Mouse (Mus musculus): Measurements from ENCODE around the gene Tnnt3. TPM values are rescaled to one million over a fixed set of nuclear protein-coding genes. Genes with fewer than 3 reads are reported as not detected.
A peak's percentile ranks its signal among the peaks of the same experiment; 100 is the strongest.

Tnnt3 gene
- polyA plus RNA-seq, 1 experiment from 2014 or later: 23.5 TPM

DNA sequence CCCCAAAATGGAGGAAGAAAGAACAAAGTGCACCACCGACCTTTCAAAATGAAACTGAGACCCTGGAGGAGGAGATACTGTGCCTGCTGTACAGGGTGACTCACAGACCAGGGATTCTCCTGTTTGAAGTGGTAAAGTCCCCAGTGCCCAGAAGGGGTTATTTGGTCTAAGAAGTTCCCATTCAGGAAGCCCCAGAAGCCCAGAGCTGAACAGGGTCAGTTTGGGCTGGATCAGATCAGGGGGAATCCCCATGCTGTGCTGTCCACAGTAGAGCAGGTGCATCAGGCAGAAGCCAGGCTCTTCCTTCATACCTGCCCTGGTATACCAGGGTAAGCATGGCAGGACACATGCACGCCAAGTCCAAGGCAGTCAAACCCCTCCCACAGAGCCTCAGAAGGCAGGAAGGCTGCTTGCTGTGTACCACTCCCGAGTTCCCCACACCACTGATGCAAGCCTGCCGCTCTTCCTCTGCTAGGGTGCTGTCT, 36.0 kb upstream of the Tnnt3 start:
- WGBS: 80% methylated on average over 4 of the region's 4 CpGs

DNA sequence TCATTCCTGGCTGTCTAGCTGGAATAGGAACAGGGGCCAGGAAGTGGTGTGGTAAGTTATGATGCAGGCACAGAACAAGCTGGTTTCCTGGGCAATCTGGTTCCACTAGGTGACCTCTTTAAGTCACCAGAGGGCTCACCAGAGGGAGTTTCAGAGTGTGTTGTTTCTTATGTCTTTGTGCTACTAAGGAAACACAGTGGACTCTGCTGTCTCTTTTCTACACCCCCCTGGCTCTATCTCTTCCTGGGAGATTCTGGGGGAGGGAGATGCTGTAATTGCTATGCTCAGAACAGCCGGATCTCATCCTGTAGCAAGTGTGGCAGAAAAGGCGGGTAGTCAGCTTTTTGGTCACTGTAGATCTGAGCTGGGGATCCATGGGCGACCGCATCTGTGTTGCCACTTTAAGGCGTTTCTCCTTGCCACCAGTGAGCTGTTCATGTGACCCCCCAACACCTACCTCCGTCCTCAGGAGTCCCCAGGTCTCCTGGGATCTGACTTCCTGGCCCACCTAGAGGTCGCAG, 28.4 kb upstream of the Tnnt3 start:
- ATAC-seq (replicated peaks; ENCODE audit: low FRiP score): 0 out of 2 replicates have a peak, but pooled peaks have one; percentile 2
- H3K9ac ChIP-seq: no peak overlapping the region
- H3K36me3 ChIP-seq: no peaks in the 10 kb centered on the region

More for the DNA sequence above, 36.0 kb upstream of the Tnnt3 start:
- H3K4me2 ChIP-seq: no peak overlapping the region
- H3K4me3 ChIP-seq (replicated peaks): no peak overlapping the region
- ATAC-seq (replicated peaks; ENCODE audit: low FRiP score): no peak
- H3K27me3 ChIP-seq: no peaks in the 10 kb centered on the region
- no peak overlapping the region for H3K27ac ChIP-seq
- H3K4me1 ChIP-seq: peaks cover 14% of the 10 kb centered on the region
- H3K36me3 ChIP-seq: no peaks in the 10 kb centered on the region
- no peak overlapping the region for H3K9ac ChIP-seq
- no peaks in the 10 kb centered on the region for H3K9me3 ChIP-seq (replicated peaks)

GRCm38 (mm10) chr7:142470808-142471413, 27.7 kb upstream of the Tnnt3 start:
- peak; percentile 85 for ATAC-seq (replicated peaks; ENCODE audit: low FRiP score)
- 8% methylated on average over 4 of the region's 4 CpGs for WGBS
- H3K9me3 ChIP-seq (replicated peaks): no peaks in the 10 kb centered on the region
- H3K4me2 ChIP-seq: peak overlapping the region; percentile 63; the same call in 1 of the 2 replicates
- no peak overlapping the region for H3K4me3 ChIP-seq (replicated peaks)
- no peak overlapping the region for H3K9ac ChIP-seq
- no peaks in the 10 kb centered on the region for H3K36me3 ChIP-seq
- peaks cover 64% of the 10 kb centered on the region for H3K4me1 ChIP-seq
- no peaks in the 10 kb centered on the region for H3K27me3 ChIP-seq
- H3K27ac ChIP-seq: peak overlapping the region; percentile 96

More for the DNA sequence above, 28.4 kb upstream of the Tnnt3 start:
- H3K27me3 ChIP-seq: no peaks in the 10 kb centered on the region
- peaks cover 57% of the 10 kb centered on the region for H3K4me1 ChIP-seq
- H3K9me3 ChIP-seq (replicated peaks): no peaks in the 10 kb centered on the region
- WGBS: 51% methylated on average over 7 of the region's 7 CpGs
- no peak overlapping the region for H3K4me2 ChIP-seq
- peak overlapping the region; percentile 96 for H3K27ac ChIP-seq
- H3K4me3 ChIP-seq (replicated peaks): no peak overlapping the region

DNA sequence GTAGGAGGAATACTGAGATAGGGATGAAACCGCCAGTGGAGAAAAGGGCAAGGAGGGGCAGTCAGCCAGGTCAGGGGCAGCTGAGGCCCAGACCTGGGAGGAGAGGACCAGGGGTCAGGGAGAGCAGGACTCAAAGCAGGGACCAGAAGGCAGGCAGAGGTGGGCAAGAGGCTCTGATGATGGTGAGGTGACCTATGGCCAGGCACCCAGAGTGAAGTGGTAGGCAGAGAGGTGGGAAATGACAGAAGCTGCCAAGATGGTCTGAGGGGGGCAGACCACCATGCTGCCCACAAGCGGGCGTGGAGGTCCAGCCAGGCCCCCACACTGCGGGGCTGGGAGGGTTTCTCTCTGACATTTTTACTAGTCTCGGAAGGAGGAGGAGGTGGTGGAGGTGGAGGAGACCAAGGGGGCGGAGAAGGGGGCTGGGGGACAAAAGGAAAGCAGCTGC, 27.2 kb upstream of the Tnnt3 start:
- Histone ChIP-seq H3K27me3 (no peaks in the 10 kb centered on the region), H3K4me2 (peak overlapping the region; percentile 63), H3K9ac (peak overlapping the region; percentile 48), H3K4me3 (replicated peaks) (peak overlapping the region; percentile 41), H3K36me3 (no peaks in the 10 kb centered on the region), H3K27ac (peak overlapping the region; percentile 96), H3K9me3 (replicated peaks) (no peaks in the 10 kb centered on the region), H3K4me1 (peaks cover 69% of the 10 kb centered on the region)
- ATAC-seq (replicated peaks; ENCODE audit: low FRiP score): peak; percentile 55
- WGBS: 26% methylated on average over 6 of the region's 6 CpGs

DNA sequence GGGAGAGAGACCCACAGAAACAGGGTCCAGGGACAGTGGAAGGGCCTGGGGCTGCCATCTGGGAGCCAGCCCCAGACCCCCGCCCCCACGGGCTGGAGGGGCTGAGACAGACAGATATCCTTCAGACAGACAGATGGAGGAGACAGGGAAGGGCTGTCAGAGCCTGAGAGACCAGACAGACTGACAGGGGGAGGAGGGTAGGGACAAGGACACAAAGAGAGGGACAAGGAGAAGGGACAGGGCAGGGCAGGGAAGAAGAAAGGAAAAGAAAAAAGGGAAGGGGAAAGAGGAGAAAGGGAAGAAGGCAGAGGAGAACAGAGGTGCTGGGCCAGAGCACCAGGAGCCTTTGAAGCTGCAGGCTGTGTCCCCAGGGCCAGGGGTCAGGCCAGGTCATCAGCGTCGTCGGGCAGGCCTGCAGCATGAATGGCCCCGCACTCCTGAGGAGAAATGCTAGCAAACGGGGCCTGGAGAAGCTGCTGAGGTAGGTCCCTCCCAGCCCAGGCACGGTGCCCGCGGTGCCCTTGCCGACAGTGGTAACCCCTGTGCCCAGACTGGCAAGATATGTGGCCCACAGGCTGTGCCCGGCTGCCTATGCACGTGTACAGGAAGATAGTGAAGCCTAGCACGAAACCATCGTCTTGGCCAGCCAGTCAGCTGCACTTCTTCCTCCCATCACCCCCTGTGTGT, 26.6 kb upstream of the Tnnt3 start:
- Histone ChIP-seq H3K4me2 (peak overlapping the region; percentile 63), H3K9ac (peak overlapping the region; percentile 48), H3K9me3 (replicated peaks) (no peaks in the 10 kb centered on the region), H3K4me3 (replicated peaks) (peak overlapping the region; percentile 41), H3K4me1 (peaks cover 75% of the 10 kb centered on the region), H3K36me3 (no peaks in the 10 kb centered on the region), H3K27ac (peak overlapping the region; percentile 96), H3K27me3 (no peaks in the 10 kb centered on the region)
- WGBS: 21% methylated on average over 15 of the region's 15 CpGs
- ATAC-seq (replicated peaks; ENCODE audit: low FRiP score): no peak

DNA sequence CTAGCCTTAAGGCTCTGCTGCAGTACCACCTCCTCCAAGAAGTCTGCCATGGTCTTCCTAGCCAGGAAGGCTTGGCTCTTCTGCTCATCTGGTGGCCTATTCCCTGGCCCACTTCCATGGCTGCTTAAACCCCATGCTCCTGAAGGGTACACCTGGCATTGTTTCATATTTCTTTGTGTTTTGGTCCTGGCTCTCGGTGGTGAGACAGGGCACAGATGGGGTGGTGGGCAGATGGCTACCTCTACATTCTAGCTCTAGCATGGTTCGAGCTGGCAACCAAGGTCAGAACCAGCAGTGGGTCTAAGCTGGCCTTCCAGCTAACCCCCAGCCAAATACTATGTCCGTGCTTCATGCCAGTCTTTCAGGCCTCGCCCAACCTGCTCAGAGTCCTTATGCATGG, 25.7 kb upstream of the Tnnt3 start:
- peak overlapping the region; percentile 48 for H3K9ac ChIP-seq
- H3K4me3 ChIP-seq (replicated peaks): peak overlapping the region; percentile 41
- peaks cover 84% of the 10 kb centered on the region for H3K4me1 ChIP-seq
- peaks cover 5% of the 10 kb centered on the region; the same call in 1 of the 2 replicates for H3K36me3 ChIP-seq
- no peaks in the 10 kb centered on the region for H3K27me3 ChIP-seq
- WGBS: 88% methylated on average over 4 of the region's 4 CpGs
- H3K27ac ChIP-seq: peak overlapping the region; percentile 96
- no peak for ATAC-seq (replicated peaks; ENCODE audit: low FRiP score)
- peak overlapping the region; percentile 63 for H3K4me2 ChIP-seq
- H3K9me3 ChIP-seq (replicated peaks): no peaks in the 10 kb centered on the region

- H3K9ac ChIP-seq: peak overlapping the region; percentile 48; the same call in 1 of the 2 replicates
- 92% methylated on average over 2 of the region's 2 CpGs for WGBS
Measured at GRCm38 (mm10) chr7:142473476-142473875, 25.2 kb upstream of the Tnnt3 start.

GRCm38 (mm10) chr7:142474799-142475198, 23.8 kb upstream of the Tnnt3 start:
- no peak for ATAC-seq (replicated peaks; ENCODE audit: low FRiP score)
- peaks cover 97% of the 10 kb centered on the region for H3K4me1 ChIP-seq

More at GRCm38 (mm10) chr7:142473476-142473875, 25.2 kb upstream of the Tnnt3 start:
- peak overlapping the region; percentile 63 for H3K4me2 ChIP-seq
- peaks cover 5% of the 10 kb centered on the region; the same call in 1 of the 2 replicates for H3K36me3 ChIP-seq
- H3K27ac ChIP-seq: peak overlapping the region; percentile 96
- H3K4me1 ChIP-seq: peaks cover 89% of the 10 kb centered on the region
- peak overlapping the region; percentile 41 for H3K4me3 ChIP-seq (replicated peaks)
- no peaks in the 10 kb centered on the region for H3K27me3 ChIP-seq
- no peaks in the 10 kb centered on the region for H3K9me3 ChIP-seq (replicated peaks)
- ATAC-seq (replicated peaks; ENCODE audit: low FRiP score): no peak

GRCm38 (mm10) chr7:142475641-142476040, 23.0 kb upstream of the Tnnt3 start:
- Histone ChIP-seq H3K4me3 (replicated peaks) (peak overlapping the region; percentile 41), H3K36me3 (peaks cover 5% of the 10 kb centered on the region; the same call in 1 of the 2 replicates), H3K9me3 (replicated peaks) (no peaks in the 10 kb centered on the region), H3K4me2 (peak overlapping the region; percentile 63), H3K27ac (peak overlapping the region; percentile 96), H3K9ac (peak overlapping the region; percentile 39; the same call in 1 of the 2 replicates), H3K4me1 (peaks cover 97% of the 10 kb centered on the region), H3K27me3 (no peaks in the 10 kb centered on the region)
- 59% methylated on average over 7 of the region's 7 CpGs for WGBS
- ATAC-seq (replicated peaks; ENCODE audit: low FRiP score): no peak

More at GRCm38 (mm10) chr7:142474799-142475198, 23.8 kb upstream of the Tnnt3 start:
- H3K27me3 ChIP-seq: no peaks in the 10 kb centered on the region
- H3K4me3 ChIP-seq (replicated peaks): peak overlapping the region; percentile 41
- H3K9me3 ChIP-seq (replicated peaks): no peaks in the 10 kb centered on the region
- peak overlapping the region; percentile 96 for H3K27ac ChIP-seq
- H3K9ac ChIP-seq: peak overlapping the region; percentile 39
- H3K4me2 ChIP-seq: peak overlapping the region; percentile 63
- 59% methylated on average over 14 of the region's 14 CpGs for WGBS
- peaks cover 5% of the 10 kb centered on the region; the same call in 1 of the 2 replicates for H3K36me3 ChIP-seq

DNA sequence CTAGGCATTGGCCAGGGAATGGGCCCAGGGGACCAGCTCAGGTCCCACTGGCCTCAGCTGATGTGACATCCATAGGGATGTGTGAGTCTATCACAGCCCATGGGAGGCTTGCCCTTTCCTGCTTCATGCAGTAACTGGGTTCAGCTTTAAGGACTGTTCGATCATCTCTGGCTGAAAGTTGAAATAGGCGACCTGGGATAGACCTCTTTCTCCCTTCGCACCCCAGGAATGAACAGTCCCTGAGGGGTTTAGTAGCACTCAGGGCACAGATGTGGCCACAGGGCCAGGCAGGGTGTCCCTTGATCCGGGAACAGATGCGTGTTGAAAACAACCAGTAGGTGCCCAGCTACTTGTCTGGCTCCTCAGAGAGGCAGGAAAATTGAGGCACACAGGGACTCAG, 22.4 kb upstream of the Tnnt3 start:
- H3K27me3 ChIP-seq: no peaks in the 10 kb centered on the region
- peaks cover 97% of the 10 kb centered on the region for H3K4me1 ChIP-seq
- WGBS: 83% methylated on average over 5 of the region's 5 CpGs
- ATAC-seq (replicated peaks; ENCODE audit: low FRiP score): no peak
- peak overlapping the region; percentile 63 for H3K4me2 ChIP-seq
- H3K9me3 ChIP-seq (replicated peaks): no peaks in the 10 kb centered on the region
- H3K27ac ChIP-seq: peak overlapping the region; percentile 96
- peak overlapping the region; percentile 39 for H3K9ac ChIP-seq
- peak overlapping the region; percentile 41 for H3K4me3 ChIP-seq (replicated peaks)
- H3K36me3 ChIP-seq: peaks cover 5% of the 10 kb centered on the region; the same call in 1 of the 2 replicates

DNA sequence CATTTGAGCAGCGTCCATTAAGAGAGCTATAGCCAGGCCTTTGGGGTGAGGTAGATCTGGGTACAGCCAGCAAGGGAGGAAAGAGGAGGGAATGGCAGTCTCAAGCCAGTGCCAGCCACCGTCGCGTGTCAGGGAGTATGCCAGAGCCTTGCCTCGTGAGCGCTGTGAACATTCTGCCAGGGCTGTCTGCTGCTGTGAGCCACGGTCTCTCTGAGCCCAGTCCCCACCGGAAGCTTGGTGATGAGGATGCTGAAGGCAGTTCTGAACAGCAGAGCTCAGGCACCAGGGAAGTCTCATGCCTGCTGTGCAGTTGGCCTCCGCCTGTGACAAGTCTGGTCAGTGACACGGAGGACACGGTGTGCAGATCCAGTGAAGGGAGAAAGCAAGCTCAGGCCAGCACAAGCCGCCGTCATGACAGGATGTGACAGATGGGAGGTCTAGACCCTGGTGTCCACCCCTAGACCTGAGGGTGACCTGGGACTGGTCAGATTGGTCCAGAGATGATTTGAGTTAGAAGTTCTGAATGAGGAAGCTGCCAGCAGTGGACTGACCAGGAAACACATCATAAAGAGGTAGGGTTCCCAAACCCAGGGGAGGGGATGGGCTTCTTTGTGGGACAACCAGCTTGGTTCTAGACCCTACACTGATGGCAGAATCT, 21.7 kb upstream of the Tnnt3 start:
- no peaks in the 10 kb centered on the region for H3K9me3 ChIP-seq (replicated peaks)
- no peak overlapping the region for H3K4me3 ChIP-seq (replicated peaks)
- 49% methylated on average over 13 of the region's 13 CpGs for WGBS
- peaks cover 97% of the 10 kb centered on the region for H3K4me1 ChIP-seq
- H3K36me3 ChIP-seq: peaks cover 5% of the 10 kb centered on the region; the same call in 1 of the 2 replicates
- peak overlapping the region; percentile 96; the same call in 1 of the 2 replicates for H3K27ac ChIP-seq
- peak overlapping the region; percentile 63 for H3K4me2 ChIP-seq
- H3K27me3 ChIP-seq: no peaks in the 10 kb centered on the region
- ATAC-seq (replicated peaks; ENCODE audit: low FRiP score): no peak
- H3K9ac ChIP-seq: peak overlapping the region; percentile 39; the same call in 1 of the 2 replicates
